Mouse (Mus musculus) T-helper 17 cell (primary cell): Measurements from ENCODE around the gene Epha7.

Experiments
- in situ Hi-C, 2 experiments: fragments of 300-600 bp; cut with MboI, MseI; formaldehyde crosslinking; loops; 1 replicate in 1 of 2; 2 replicates in 1 of 2; pipeline ENCODE4 v1.15.1; 2025; ENCODE audit warnings: high pct_unique_total_duplicates in 2 of 2

Gene Epha7

GRCm38 (mm10) chr4:28812691-28813289 is at the start of gene Epha7:
Gene Epha7, plus strand, starts transcription at chr4:28813131.
- in situ Hi-C loops = no loop called here

GRCm38 (mm10) chr4:28783961-28784360 is 29.0 kb upstream of the Epha7 start:
- in situ Hi-C loops = no loop called here

GRCm38 (mm10) chr4:28808800-28809199 is 4.1 kb upstream of the Epha7 start:
- in situ Hi-C loops = no loop called here

- in situ Hi-C loops = no loop called here
These were observed 3.2 kb upstream of the Epha7 start for GRCm38 (mm10) chr4:28809703-28810102.

- in situ Hi-C loops = no loop called here
These were observed 882 bp downstream of the Epha7 start for GRCm38 (mm10) chr4:28813551-28814475.

- in situ Hi-C loops = no loop called here
These were observed 1.5 kb downstream of the Epha7 start for GRCm38 (mm10) chr4:28814476-28814815.

GRCm38 (mm10) chr4:28814816-28815620 is 2.1 kb downstream of the Epha7 start:
- in situ Hi-C loops = no loop called here

- in situ Hi-C loops = no loop called here
These were observed 2.6 kb downstream of the Epha7 start for GRCm38 (mm10) chr4:28815621-28815920.

GRCm38 (mm10) chr4:28823616-28824015 is 10.7 kb downstream of the Epha7 start:
- in situ Hi-C loops = no loop called here

GRCm38 (mm10) chr4:28824616-28825015 is 11.7 kb downstream of the Epha7 start:
- in situ Hi-C loops = no loop called here

GRCm38 (mm10) chr4:28837669-28838068 is 24.7 kb downstream of the Epha7 start:
- in situ Hi-C loops = no loop called here

GRCm38 (mm10) chr4:28846311-28846710 is 33.4 kb downstream of the Epha7 start:
- in situ Hi-C loops = no loop called here

- in situ Hi-C loops = no loop called here
These were observed 37.5 kb downstream of the Epha7 start for GRCm38 (mm10) chr4:28850388-28850787.

- in situ Hi-C loops = no loop called here
These were observed 50.1 kb downstream of the Epha7 start for GRCm38 (mm10) chr4:28862845-28863666.

- in situ Hi-C loops = no loop called here
These were observed 53.5 kb downstream of the Epha7 start for GRCm38 (mm10) chr4:28866411-28866810.

- in situ Hi-C loops = no loop called here
These were observed 58.7 kb downstream of the Epha7 start for GRCm38 (mm10) chr4:28871615-28872014.

GRCm38 (mm10) chr4:28881271-28882044 is 68.5 kb downstream of the Epha7 start:
- in situ Hi-C loops = no loop called here

- in situ Hi-C loops = no loop called here
These were observed 76.7 kb downstream of the Epha7 start for GRCm38 (mm10) chr4:28889630-28890029.

GRCm38 (mm10) chr4:28890102-28890501 is 77.2 kb downstream of the Epha7 start:
- in situ Hi-C loops = no loop called here

GRCm38 (mm10) chr4:28895480-28895879 is 82.5 kb downstream of the Epha7 start:
- in situ Hi-C loops = no loop called here

GRCm38 (mm10) chr4:28899373-28899772 is 86.4 kb downstream of the Epha7 start:
- in situ Hi-C loops = no loop called here
